Mouse (Mus musculus) CD4-positive naive resting alpha-beta T cell, adult 57 days (primary cell): ENCODE data around the gene Frrs1l. TPM values are rescaled to one million over a fixed set of nuclear protein-coding genes. Genes with fewer than 3 reads are reported as not detected.

ENCODE experiments used
- total RNA-seq: library from RNA; stranded (reverse); gene quantifications from one replicate; pipeline ENCODE4 v1.2.4, GENCODE M21; 2023

The Frrs1l gene
- total RNA-seq = not detected

GRCm38 (mm10) chr4:56990215-56990584 is at the start of gene Frrs1l:
Gene Frrs1l, minus strand, starts transcription at chr4:56990391.

GRCm38 (mm10) chr4:56946641-56947640 is 43.2 kb downstream of the Frrs1l start, which contains the start of gene Tmem245:
Gene Tmem245, minus strand, starts transcription at chr4:56947437.

Other genes with a start within 250 kb of the Frrs1l start
- 0.41 TPM for gene Actl7b, start 248.9 kb downstream of the Frrs1l start, total RNA-seq
- gene Actl7a, start 247.0 kb downstream of the Frrs1l start, total RNA-seq = not detected
- 37.6 TPM for gene Elp1, start 188.1 kb downstream of the Frrs1l start, total RNA-seq
- gene Fam206a, start 188.0 kb downstream of the Frrs1l start, total RNA-seq = 17.5 TPM
- 3.5 TPM for gene Ctnnal1, start 125.2 kb downstream of the Frrs1l start, total RNA-seq
- 37.0 TPM for gene Tmem245, start 43.0 kb downstream of the Frrs1l start, total RNA-seq
- not detected for gene Epb41l4b, start 153.0 kb upstream of the Frrs1l start, total RNA-seq